Comparison of ENCODE assay signal across 10 mouse cellular contexts in genomic region chr13:34724831-34725592, GRCm38 (mm10). TPM values are rescaled to one million over a fixed set of nuclear protein-coding genes. Genes with fewer than 3 reads are reported as not detected.
DNase-seq lines count a peak whose midpoint lies in the region; ATAC-seq and TF ChIP-seq lines count a peak whose summit lies in the region.
"Had no signal": no experiment of that assay in that cellular context is flagged by ENCODE, and none has a peak within 500 bp of the region (broad histone marks: within the 10 kb centered on the region; RNA-seq: fewer than 3 reads in every experiment).

No protein-coding gene starts in this region.

- H3K4me2 ChIP-seq in stomach, embryonic 14.5 days (replicated peaks; ENCODE audit: low read depth, low read length) = no peak overlapping the region
- no peak overlapping the region for H3K4me2 ChIP-seq in midbrain, embryonic 11.5 days

- no peak overlapping the region for H3K4me3 ChIP-seq in liver, adult 2 months (ENCODE audit: insufficient read depth, low read depth, low read length)
- no peak overlapping the region for H3K4me3 ChIP-seq in embryonic fibroblast, embryonic 13.5 days (ENCODE audit: insufficient read depth, low read length)
- no peak overlapping the region for H3K4me3 ChIP-seq in stomach, embryonic 14.5 days (ENCODE audit: low read depth, low read length)
- H3K4me3 ChIP-seq in midbrain, embryonic 11.5 days (ENCODE audit: low read depth, low read length) = no peak overlapping the region

- DNase-seq in liver, adult 2 months (ENCODE audit: extremely low read depth, low read depth, low spot score) = peak; percentile 89
- DNase-seq in liver = no peak
- peak; percentile 18 to 67 for DNase-seq in kidney, postnatal 25 days
- DNase-seq in midbrain, embryonic 11.5 days (ENCODE audit: low spot score, missing footprints) = no peak
- no peak for DNase-seq in ovary, postnatal 14 days (ENCODE audit: low spot score)

- no peak for TF ChIP-seq CTCF in liver, adult 2 months (IDR thresholded peaks at IDR 0.05; ENCODE audit: low read depth, low read length)
- no peak for TF ChIP-seq CTCF in embryonic fibroblast, embryonic 13.5 days (IDR thresholded peaks at IDR 0.05; ENCODE audit: borderline replicate concordance, insufficient read depth, low read length)

- no peaks in the 10 kb centered on the region for H3K9me3 ChIP-seq in stomach, embryonic 14.5 days (ENCODE audit: control insufficient read depth, low read depth, low read length)
- no peaks in the 10 kb centered on the region for H3K9me3 ChIP-seq in midbrain, embryonic 11.5 days (ENCODE audit: control insufficient read depth, low read length)

- no peaks in the 10 kb centered on the region for H3K79me2 ChIP-seq in liver, adult 2 months (ENCODE audit: control insufficient read depth, insufficient read depth, low read length)

- H3K9ac ChIP-seq in liver, adult 2 months (ENCODE audit: low read depth, low read length) = no peak overlapping the region
- H3K9ac ChIP-seq in stomach, embryonic 14.5 days (replicated peaks; ENCODE audit: low read depth, low read length) = no peak overlapping the region
- no peak overlapping the region for H3K9ac ChIP-seq in midbrain, embryonic 11.5 days (ENCODE audit: low read length)

- ATAC-seq in stomach, embryonic 14.5 days (ENCODE audit: insufficient number of reproducible peaks, insufficient read depth, low FRiP score, low read depth) = 0 out of 2 replicates have a peak, but pooled peaks have one; percentile 15
- ATAC-seq in midbrain, embryonic 11.5 days (ENCODE audit: low FRiP score) = no peak
- ATAC-seq: inflammation-experienced regulatory T-cells, adult 6 months had no signal

- no peak for TF ChIP-seq POLR2A in liver, adult 2 months (IDR thresholded peaks at IDR 0.05; ENCODE audit: extremely low read depth, insufficient read depth, low read length)
- TF ChIP-seq POLR2A in embryonic fibroblast, embryonic 13.5 days (IDR thresholded peaks at IDR 0.05; ENCODE audit: low read depth, low read length) = no peak

- WGBS in liver, adult 2 months = 21% methylated on average over 8 of the region's 8 CpGs
- 49% methylated on average over 8 of the region's 8 CpGs for WGBS in stomach, embryonic 14.5 days
- WGBS in midbrain, embryonic 11.5 days = 83% methylated on average over 8 of the region's 8 CpGs

- H3K27ac ChIP-seq in liver, adult 2 months (replicated peaks; ENCODE audit: insufficient read depth, low read depth, low read length) = peak overlapping the region; percentile 71
- H3K27ac ChIP-seq in embryonic fibroblast, embryonic 13.5 days (ENCODE audit: insufficient read depth, low read length) = peak overlapping the region; percentile 64; the same call in 1 of the 2 replicates
- H3K27ac ChIP-seq in stomach, embryonic 14.5 days (ENCODE audit: low read length) = no peak overlapping the region
- H3K27ac ChIP-seq in midbrain, embryonic 11.5 days (ENCODE audit: low read depth, low read length) = no peak overlapping the region

- H3K27me3 ChIP-seq in liver, adult 2 months (ENCODE audit: control insufficient read depth, insufficient read depth, low read length) = no peaks in the 10 kb centered on the region
- no peaks in the 10 kb centered on the region for H3K27me3 ChIP-seq in stomach, embryonic 14.5 days (ENCODE audit: control insufficient read depth, insufficient read depth, low read length)
- H3K27me3 ChIP-seq in midbrain, embryonic 11.5 days (ENCODE audit: control insufficient read depth, insufficient read depth, low read length) = no peaks in the 10 kb centered on the region

- H3K36me3 ChIP-seq in liver, adult 2 months (ENCODE audit: control insufficient read depth, insufficient read depth, low read length) = no peaks in the 10 kb centered on the region
- H3K36me3 ChIP-seq in stomach, embryonic 14.5 days (ENCODE audit: control insufficient read depth, insufficient read depth, low read length) = no peaks in the 10 kb centered on the region
- H3K36me3 ChIP-seq in midbrain, embryonic 11.5 days (ENCODE audit: control insufficient read depth, insufficient read depth, low read length) = no peaks in the 10 kb centered on the region

- peaks cover 14% of the 10 kb centered on the region for H3K4me1 ChIP-seq in liver, adult 2 months (ENCODE audit: control insufficient read depth, insufficient read depth, low read length)
- H3K4me1 ChIP-seq in embryonic fibroblast, embryonic 13.5 days (ENCODE audit: control insufficient read depth, insufficient read depth, low read length) = peaks cover 13% of the 10 kb centered on the region
- peaks cover 16% of the 10 kb centered on the region for H3K4me1 ChIP-seq in stomach, embryonic 14.5 days (ENCODE audit: control insufficient read depth, insufficient read depth, low read length)
- peaks cover 3% of the 10 kb centered on the region; the same call in 1 of the 2 replicates for H3K4me1 ChIP-seq in midbrain, embryonic 11.5 days (ENCODE audit: control insufficient read depth, insufficient read depth, low read length)

RNA-seq across cellular contexts. Expression of gene Fam50b, which starts 9.6 kb away (rescaled TPM):
- 0.47 TPM in 1 of 2 replicates, not detected in the other for total RNA-seq in liver, adult 2 months (2014; rRNA removed)
- 0.45 and 0.59 TPM in 2 replicates for polyA plus RNA-seq in liver, adult 2 months (2012; rRNA removed)
- polyA plus RNA-seq in embryonic fibroblast, embryonic 13.5 days (2011; ENCODE audit: insufficient read length, low read depth, missing spikeins) = not detected in 2 replicates
- not detected in 2 replicates for polyA plus RNA-seq in stomach, embryonic 14.5 days (2014; fragmentation: Nextera tagmentation; extraction: Ambion mirVana)
- polyA plus RNA-seq in midbrain, embryonic 11.5 days (2014; fragmentation: Nextera tagmentation; extraction: Ambion mirVana) = not detected in 2 replicates
- total RNA-seq: MEL had no signal
- polyA plus RNA-seq: inflammation-experienced regulatory T-cells, adult 6 months; spleen, adult 2 months had no signal

Comparison
In these comparisons a context has a peak if more than half of its experiments do, and no peak if none do; other contexts are left out.
1. DNase-seq: peak in liver, adult 2 months (single experiment) and kidney, postnatal 25 days (2 of 2); none in liver (single experiment), midbrain, embryonic 11.5 days (single experiment) and ovary, postnatal 14 days (single experiment).
2. H3K27ac ChIP-seq: peak in liver, adult 2 months (single experiment) and embryonic fibroblast, embryonic 13.5 days (single experiment); none in stomach, embryonic 14.5 days (single experiment) and midbrain, embryonic 11.5 days (single experiment).